Mouse (Mus musculus) limb, embryonic 14.5 days (tissue): Measurements from ENCODE around the gene Sacs. TPM values are rescaled to one million over a fixed set of nuclear protein-coding genes. Genes with fewer than 3 reads are reported as not detected.

Source experiments
- ATAC-seq: fragments of 200-750 bp; cut with Nextera tagmentation; 2 replicates; pipeline ENCODE4 v1.8.0; 2017; ENCODE audit warnings: low read depth, moderate number of reproducible peaks, moderate TSS enrichment; ENCODE audit not compliant: low FRiP score
- DNase-seq: peaks from one replicate; pipeline ENCODE4 v3.0.0-alpha.2; 2015; ENCODE audit warnings: low spot score
- H3K27ac ChIP-seq: fragments of 300-500 bp; sonication (generic); replicated peaks from 2 replicates; pipeline ENCODE4 v1.5.1; 2014; ENCODE audit warnings: low read depth, mild to moderate bottlenecking, low read length, moderate library complexity, mixed read lengths
- H3K27me3 ChIP-seq: fragments of 300-500 bp; sonication (generic); 2 replicates; pipeline ENCODE4 v1.6.1; 2014; ENCODE audit warnings: low read length, mixed read lengths; ENCODE audit not compliant: control insufficient read depth, insufficient read depth
- H3K36me3 ChIP-seq: fragments of 300-500 bp; sonication (generic); 2 replicates; pipeline ENCODE4 v1.6.1; 2014; ENCODE audit warnings: mild to moderate bottlenecking, low read length, moderate library complexity, mixed read lengths; ENCODE audit not compliant: control insufficient read depth, insufficient read depth
- H3K4me1 ChIP-seq: fragments of 300-500 bp; sonication (generic); 2 replicates; pipeline ENCODE4 v1.6.1; 2014; ENCODE audit warnings: antibody characterized with exemption, low read length, mixed read lengths; ENCODE audit not compliant: control insufficient read depth, insufficient read depth
- H3K4me2 ChIP-seq: fragments of 300-500 bp; sonication (generic); replicated peaks from 2 replicates; pipeline ENCODE4 v1.6.1; 2014; ENCODE audit warnings: low read depth, mild to moderate bottlenecking, low read length, moderate library complexity; ENCODE audit not compliant: severe bottlenecking
- H3K4me3 ChIP-seq: fragments of 300-500 bp; sonication (generic); replicated peaks from 2 replicates; pipeline ENCODE4 v1.5.1; 2014; ENCODE audit warnings: low read length
- H3K9ac ChIP-seq: fragments of 300-500 bp; sonication (generic); 2 replicates; pipeline ENCODE4 v1.6.1; 2014; ENCODE audit warnings: mild to moderate bottlenecking, low read depth, low read length, moderate library complexity; ENCODE audit not compliant: severe bottlenecking
- H3K9me3 ChIP-seq: fragments of 300-500 bp; sonication (generic); 2 replicates; pipeline ENCODE4 v1.6.1; 2016; ENCODE audit warnings: low read length; ENCODE audit not compliant: control insufficient read depth
- POLR2A ChIP-seq: fragments of 200-500 bp; IDR thresholded peaks from 2 replicates; pipeline ENCODE4 v1.8.0; 2012; ENCODE audit warnings: inconsistent platforms, mild to moderate bottlenecking, moderate library complexity, borderline replicate concordance; ENCODE audit not compliant: insufficient read depth, insufficient read length; ENCODE audit errors: extremely low read depth
- WGBS: fragments of 180-500 bp; shearing (Covaris S2); extraction: QIAGEN DNeasy Blood & Tissue Kit; methylation state at CpG from one replicate; pipeline ENCODE4 v1.1.7; 2014; 5-methylcytosine and 5-hydroxymethylcytosine counted together
- polyA plus RNA-seq, 2 experiments: library from polyadenylated mRNA; depleted of rRNA in 1 of 2; stranded (reverse) in 1 of 2; unstranded in 1 of 2; fragments of >200 nt; fragmentation: Nextera tagmentation in 1 of 2; extraction: Ambion mirVana in 1 of 2; gene quantifications; 2 replicates each; pipeline versions ENCODE4 v1.2.1 to v1.2.3; 2012 to 2014

Sacs gene
- polyA plus RNA-seq, 2 experiments = 3.8 to 4.2 TPM

DNA sequence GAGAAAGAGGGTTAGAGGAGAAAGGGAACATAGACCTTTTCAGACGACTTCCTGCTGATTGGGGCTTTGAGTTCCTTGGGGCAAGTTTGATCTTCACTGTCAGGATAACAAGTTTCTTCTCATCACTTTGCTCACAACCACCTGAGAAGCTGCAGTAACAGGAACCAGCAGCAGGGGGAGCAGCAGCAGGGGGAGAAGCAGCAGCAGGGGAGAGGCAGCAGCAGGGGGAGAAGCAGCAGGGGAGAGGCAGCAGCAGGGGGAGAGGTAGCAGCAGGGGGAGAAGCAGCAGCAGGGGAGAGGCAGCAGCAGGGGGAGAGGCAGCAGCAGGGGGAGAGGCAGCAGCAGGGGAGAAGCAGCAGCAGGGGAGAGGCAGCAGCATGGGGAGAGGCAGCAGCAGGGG is 139.0 kb downstream of the Sacs start:
- H3K36me3 ChIP-seq = no peaks in the 10 kb centered on the region
- TF ChIP-seq POLR2A = no peak
- no peak for DNase-seq
- no peak for ATAC-seq
- no peak overlapping the region for H3K4me3 ChIP-seq
- H3K4me1 ChIP-seq = no peaks in the 10 kb centered on the region
- no peak overlapping the region for H3K9ac ChIP-seq
- no peak overlapping the region for H3K27ac ChIP-seq
- no peaks in the 10 kb centered on the region for H3K9me3 ChIP-seq
- no peak overlapping the region for H3K4me2 ChIP-seq
- peaks cover 28% of the 10 kb centered on the region for H3K27me3 ChIP-seq
- WGBS = 38% methylated on average over 1 of the region's 1 CpGs

DNA sequence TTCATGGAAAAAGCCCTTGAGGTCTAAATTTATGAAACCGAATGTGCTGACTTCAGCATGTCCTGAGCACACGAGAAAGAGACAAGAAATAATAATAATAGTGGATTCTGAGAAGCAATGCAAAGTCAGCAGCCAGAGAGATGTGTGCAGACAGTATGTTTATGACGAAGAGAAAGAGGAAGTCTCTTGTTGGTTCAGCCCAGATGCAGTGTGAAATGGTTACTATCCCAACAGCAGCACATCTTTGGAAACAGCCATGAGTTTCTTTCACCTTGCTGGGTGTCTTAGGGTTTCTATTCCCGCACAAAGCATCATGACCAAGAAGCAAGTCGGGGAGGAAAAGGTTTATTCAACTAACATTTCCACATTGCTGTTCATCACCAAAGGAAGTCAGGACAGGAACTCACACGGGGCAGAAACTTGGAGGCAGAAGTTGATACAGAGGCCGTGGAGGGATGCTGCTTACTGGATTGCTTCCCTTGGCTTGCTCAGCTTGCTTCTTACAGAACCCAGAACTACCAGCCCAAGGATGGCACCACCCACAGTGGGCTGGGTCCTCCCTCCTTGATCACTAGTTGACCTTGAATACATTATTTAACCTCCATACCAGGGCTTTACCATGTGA is 140.5 kb downstream of the Sacs start:
- no peak overlapping the region for H3K9ac ChIP-seq
- no peaks in the 10 kb centered on the region for H3K9me3 ChIP-seq
- H3K4me3 ChIP-seq = no peak overlapping the region
- H3K4me2 ChIP-seq = no peak overlapping the region
- ATAC-seq (no peak), DNase-seq (no peak)
- H3K27ac ChIP-seq = no peak overlapping the region
- WGBS = 83% methylated on average over 7 of the region's 7 CpGs
- H3K36me3 ChIP-seq = no peaks in the 10 kb centered on the region
- TF ChIP-seq POLR2A = no peak
- no peaks in the 10 kb centered on the region for H3K4me1 ChIP-seq
- H3K27me3 ChIP-seq = peaks cover 24% of the 10 kb centered on the region

DNA sequence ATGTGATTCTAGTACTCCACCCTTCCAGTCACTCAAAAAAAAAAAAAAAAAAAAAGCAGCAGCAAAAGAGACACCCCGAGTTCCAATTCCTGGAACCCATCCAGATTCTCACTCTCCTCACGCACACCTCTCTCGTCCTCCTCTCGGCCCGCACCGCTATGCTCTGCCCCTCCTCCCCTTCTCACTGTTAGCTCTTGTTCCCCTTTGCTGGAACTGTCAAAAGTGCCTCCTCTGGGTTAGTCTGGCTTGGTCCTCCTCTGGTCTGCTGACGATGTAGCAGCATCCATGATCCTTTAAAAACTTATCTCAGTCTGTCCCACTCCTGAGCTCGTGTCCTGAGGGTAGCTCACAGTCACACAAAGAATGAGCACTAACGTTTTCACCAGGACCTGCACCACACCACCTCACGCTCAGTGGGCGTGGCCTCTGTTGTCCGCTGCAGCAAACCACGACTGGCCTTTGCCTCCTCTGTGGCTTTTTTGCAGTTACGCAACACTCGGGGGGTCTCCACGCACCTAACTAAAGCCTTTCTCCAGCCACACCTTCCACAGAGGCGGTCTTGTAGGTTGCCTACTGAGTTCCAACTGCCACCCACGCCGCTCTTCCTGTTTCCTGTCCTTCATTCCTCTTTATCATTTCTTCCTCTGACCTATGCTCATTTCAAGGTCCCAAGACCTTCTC is 150.5 kb downstream of the Sacs start:
- Histone ChIP-seq H3K9ac (no peak overlapping the region), H3K27me3 (no peaks in the 10 kb centered on the region), H3K4me2 (no peak overlapping the region), H3K36me3 (no peaks in the 10 kb centered on the region), H3K4me1 (no peaks in the 10 kb centered on the region; the same call in 1 of the 2 replicates), H3K27ac (no peak overlapping the region), H3K9me3 (no peaks in the 10 kb centered on the region), H3K4me3 (no peak overlapping the region)
- no peak for TF ChIP-seq POLR2A
- DNase-seq = no peak
- ATAC-seq = no peak
- 63% methylated on average over 19 of the region's 19 CpGs for WGBS

Other genes starting within 250 kb of the Sacs start
- 37.5 and 38.6 TPM in 2 replicates for gene Tnfrsf19, start 92.0 kb upstream of the Sacs start, polyA plus RNA-seq (2012; rRNA removed)
- gene Tnfrsf19, start 92.0 kb upstream of the Sacs start, polyA plus RNA-seq (2014; fragmentation: Nextera tagmentation; extraction: Ambion mirVana) = 78.7 and 79.5 TPM in 2 replicates
- gene Sgcg, start 120.0 kb downstream of the Sacs start, polyA plus RNA-seq (2012; rRNA removed) = 9.5 and 10.4 TPM in 2 replicates
- gene Sgcg, start 120.0 kb downstream of the Sacs start, polyA plus RNA-seq (2014; fragmentation: Nextera tagmentation; extraction: Ambion mirVana) = 12.1 and 12.5 TPM in 2 replicates
- gene Arl11, start 171.3 kb downstream of the Sacs start, polyA plus RNA-seq (2012; rRNA removed) = 1.1 and 1.2 TPM in 2 replicates
- 0.70 and 0.81 TPM in 2 replicates for gene Arl11, start 171.3 kb downstream of the Sacs start, polyA plus RNA-seq (2014; fragmentation: Nextera tagmentation; extraction: Ambion mirVana)
- gene Ebpl, start 222.0 kb downstream of the Sacs start, polyA plus RNA-seq (2012; rRNA removed) = 4.8 and 5.4 TPM in 2 replicates
- 13.6 and 14.5 TPM in 2 replicates for gene Ebpl, start 222.0 kb downstream of the Sacs start, polyA plus RNA-seq (2014; fragmentation: Nextera tagmentation; extraction: Ambion mirVana)